Mouse (Mus musculus): ENCODE results near the gene Gm21870. TPM values are rescaled to one million over a fixed set of nuclear protein-coding genes. Genes with fewer than 3 reads are reported as not detected.
"Not testable (repeated sequence)": the region's sequence is repeated elsewhere in the genome, so short reads cannot be mapped to it uniquely, and the experiment has no call there.

Gm21870 gene
- not detected in 2 replicates for polyA plus RNA-seq (2015; fragmentation: Nextera tagmentation; extraction: Ambion mirVana)

DNA sequence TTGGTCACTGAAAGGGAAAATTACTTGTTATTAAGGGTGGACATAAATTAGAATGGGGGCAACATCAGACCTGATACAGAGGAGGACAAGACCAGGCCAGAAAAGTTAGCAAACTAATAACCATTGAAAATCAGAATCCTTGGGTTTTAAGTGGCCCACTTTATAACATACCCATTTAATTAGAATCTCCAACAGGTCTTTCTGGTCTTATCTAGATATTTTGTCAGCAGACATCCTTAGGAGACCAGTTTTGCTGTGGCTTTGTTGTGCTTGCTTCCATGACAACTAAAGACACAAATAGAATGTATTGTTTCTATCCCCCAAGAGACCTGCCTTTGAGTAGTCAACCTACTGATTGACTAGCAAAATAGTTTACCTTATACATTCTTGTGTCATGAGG, at the start of gene Gm21870:
TSS of gene Gm21870 (minus strand) at position 101 of the 400 bp plus-strand sequence.
- H3K4me1 ChIP-seq (replicated peaks); H3K9me3 ChIP-seq (replicated peaks); H3K4me3 ChIP-seq (replicated peaks); ATAC-seq (ENCODE audit: insufficient read depth); H3K27ac ChIP-seq (replicated peaks); H3K9ac ChIP-seq; H3K4me2 ChIP-seq; H3K27me3 ChIP-seq; H3K36me3 ChIP-seq (replicated peaks): not testable (repeated sequence)

DNA sequence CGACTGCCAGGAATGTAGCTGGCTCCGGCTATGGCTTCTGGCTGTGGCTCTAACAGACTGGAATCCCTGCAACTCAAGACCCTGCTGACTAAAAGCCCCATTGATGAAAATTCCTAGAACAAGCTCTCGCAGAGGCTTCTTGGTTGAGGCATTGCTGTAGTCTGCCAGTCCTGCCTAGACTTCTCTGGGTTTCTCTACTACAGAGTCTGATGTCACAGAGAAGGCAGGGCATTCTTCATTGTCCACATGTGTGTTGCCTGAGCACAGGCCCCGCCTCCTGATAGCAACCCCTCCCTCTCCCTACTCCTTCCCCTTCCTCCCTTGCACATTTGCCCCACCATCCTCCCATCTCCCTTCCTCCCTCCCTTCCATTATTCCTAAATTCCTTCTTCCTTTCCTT, 30.2 kb downstream of the Gm21870 start, which contains the start of gene Btbd35f6:
TSS of gene Btbd35f6 (minus strand) at position 101 of the 400 bp plus-strand sequence.
- H3K27ac ChIP-seq (replicated peaks); H3K4me2 ChIP-seq; ATAC-seq (ENCODE audit: insufficient read depth); H3K36me3 ChIP-seq (replicated peaks); H3K4me3 ChIP-seq (replicated peaks); H3K9me3 ChIP-seq (replicated peaks); H3K27me3 ChIP-seq; H3K4me1 ChIP-seq (replicated peaks); H3K9ac ChIP-seq: not testable (repeated sequence)
- 37% methylated on average over 2 of the region's 4 CpGs for WGBS (ENCODE audit: insufficient replicate concordance)

Other genes starting within 250 kb of the Gm21870 start
- not detected in 2 replicates for gene Btbd35f6, start 30.3 kb downstream of the Gm21870 start, polyA plus RNA-seq (2015; fragmentation: Nextera tagmentation; extraction: Ambion mirVana)
- not detected in 2 replicates for gene Btbd35f9, start 174.7 kb upstream of the Gm21870 start, polyA plus RNA-seq (2015; fragmentation: Nextera tagmentation; extraction: Ambion mirVana)